Mouse (Mus musculus) gastrocnemius, postnatal 36 days (tissue): ENCODE data around the gene Sncg. TPM values are rescaled to one million over a fixed set of nuclear protein-coding genes. Genes with fewer than 3 reads are reported as not detected.

Source experiments
- DNase-seq, 2 experiments: peaks; one replicate each; pipeline ENCODE4 v3.0.0; 2022
- intact Hi-C: fragments of 180-260 bp; cut with DNase I; formaldehyde crosslinking; loops from one replicate; pipeline ENCODE4 v1.15.1; 2025
- total RNA-seq, 2 experiments: library from RNA; stranded (reverse); gene quantifications; 2 replicates each; pipeline ENCODE4 v1.2.3; 2021

The Sncg gene
- total RNA-seq, 2 experiments from 2014 or later, result 2.8 to 6.0 TPM

- intact Hi-C loops, result no loop called here
- DNase-seq, result no peak
Measured at GRCm38 (mm10) chr14:34349007-34349406, 25.6 kb downstream of the Sncg start.

GRCm38 (mm10) chr14:34348301-34348700, 26.3 kb downstream of the Sncg start:
- DNase-seq, result no peak
- intact Hi-C loops, result no loop called here

GRCm38 (mm10) chr14:34347084-34347483, 27.5 kb downstream of the Sncg start:
- DNase-seq, result no peak
- intact Hi-C loops, result no loop called here

- DNase-seq, result no peak
- intact Hi-C loops, result no loop called here
Measured at GRCm38 (mm10) chr14:34345771-34346566, 28.6 kb downstream of the Sncg start.

- intact Hi-C loops, result no loop called here
- no peak for DNase-seq
Measured at GRCm38 (mm10) chr14:34344361-34344760, 30.2 kb downstream of the Sncg start.

GRCm38 (mm10) chr14:34343078-34343477, 31.5 kb downstream of the Sncg start:
- intact Hi-C loops, result no loop called here
- DNase-seq, result no peak

- intact Hi-C loops, result no loop called here
- no peak for DNase-seq
Measured at GRCm38 (mm10) chr14:34341993-34342392, 32.6 kb downstream of the Sncg start.

GRCm38 (mm10) chr14:34339446-34339845, 35.1 kb downstream of the Sncg start:
- no peak for DNase-seq
- intact Hi-C loops, result no loop called here

GRCm38 (mm10) chr14:34332476-34332875, 42.1 kb downstream of the Sncg start:
- intact Hi-C loops, result no loop called here
- no peak for DNase-seq

GRCm38 (mm10) chr14:34331886-34332285, 42.7 kb downstream of the Sncg start:
- no peak for DNase-seq
- intact Hi-C loops, result no loop called here

- intact Hi-C loops, result no loop called here
- no peak for DNase-seq
Measured at GRCm38 (mm10) chr14:34330657-34331158, 43.9 kb downstream of the Sncg start.

- intact Hi-C loops, result no loop called here
- DNase-seq, result no peak
Measured at GRCm38 (mm10) chr14:34327618-34328017, 47.0 kb downstream of the Sncg start.

- no peak for DNase-seq
- intact Hi-C loops, result no loop called here
Measured at GRCm38 (mm10) chr14:34326606-34327005, 48.0 kb downstream of the Sncg start.

GRCm38 (mm10) chr14:34323576-34324085, 51.0 kb downstream of the Sncg start:
- DNase-seq, result no peak
- intact Hi-C loops, result no loop called here

Other genes starting within 250 kb of the Sncg start
- under 1 TPM; 0.10 TPM for gene Npy4r, start 222.3 kb downstream of the Sncg start, total RNA-seq
- gene Gprin2, start 173.1 kb downstream of the Sncg start, total RNA-seq, result under 1 TPM in 1 of 2 experiments, not detected in 1; 0.05 TPM
- gene Syt15, start 155.2 kb downstream of the Sncg start, total RNA-seq, result under 1 TPM; 0.36 to 0.57 TPM
- 10 to 100 TPM in 1 of 2 experiments, 1 to 10 TPM in 1; 9.5 to 10.6 TPM for gene Shld2, start 64.3 kb downstream of the Sncg start, total RNA-seq
- 100 to 1,000 TPM in 1 of 2 experiments, 10 to 100 TPM in 1; 99.3 to 134 TPM for gene Glud1, start 64.1 kb downstream of the Sncg start, total RNA-seq
- gene Fam25c, start 19.4 kb downstream of the Sncg start, total RNA-seq, result not detected
- 10 to 100 TPM; 10.1 to 11.4 TPM for gene Mmrn2, start 676 bp upstream of the Sncg start, total RNA-seq
- gene Bmpr1a, start 128.6 kb upstream of the Sncg start, total RNA-seq, result 10 to 100 TPM; 42.4 to 54.7 TPM
- gene 9230112D13Rik, start 148.0 kb upstream of the Sncg start, total RNA-seq, result not detected
- gene Ldb3, start 213.9 kb upstream of the Sncg start, total RNA-seq, result 1,000 to 10,000 TPM; 2,135 to 2,411 TPM
- not detected for gene Opn4, start 225.4 kb upstream of the Sncg start, total RNA-seq